Mouse (Mus musculus): Measurements from ENCODE around the gene Gm21962. TPM values are rescaled to one million over a fixed set of nuclear protein-coding genes. Genes with fewer than 3 reads are reported as not detected.
"Not testable (repeated sequence)": the region's sequence is repeated elsewhere in the genome, so short reads cannot be mapped to it uniquely, and the experiment has no call there.

Gm21962 gene
- polyA plus RNA-seq (2017; shearing (Covaris generic)) = not detected

DNA sequence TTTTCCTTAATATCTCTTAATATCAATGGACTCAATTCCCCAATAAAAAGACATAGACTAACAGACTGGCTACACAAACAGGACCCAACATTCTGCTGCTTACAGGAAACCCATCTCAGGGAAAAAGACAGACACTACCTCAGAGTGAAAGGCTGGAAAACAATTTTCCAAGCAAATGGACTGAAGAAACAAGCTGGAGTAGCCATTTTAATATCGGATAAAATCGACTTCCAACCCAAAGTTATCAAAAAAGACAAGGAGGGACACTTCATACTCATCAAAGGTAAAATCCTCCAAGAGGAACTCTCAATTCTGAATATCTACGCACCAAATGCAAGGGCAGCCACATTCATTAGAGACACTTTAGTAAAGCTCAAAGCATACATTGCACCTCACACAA lies at the start of gene Gm21962:
Gene Gm21962 (plus strand): TSS at position 301 of the 400 bp plus-strand sequence.
- not testable (repeated sequence) for ATAC-seq

DNA sequence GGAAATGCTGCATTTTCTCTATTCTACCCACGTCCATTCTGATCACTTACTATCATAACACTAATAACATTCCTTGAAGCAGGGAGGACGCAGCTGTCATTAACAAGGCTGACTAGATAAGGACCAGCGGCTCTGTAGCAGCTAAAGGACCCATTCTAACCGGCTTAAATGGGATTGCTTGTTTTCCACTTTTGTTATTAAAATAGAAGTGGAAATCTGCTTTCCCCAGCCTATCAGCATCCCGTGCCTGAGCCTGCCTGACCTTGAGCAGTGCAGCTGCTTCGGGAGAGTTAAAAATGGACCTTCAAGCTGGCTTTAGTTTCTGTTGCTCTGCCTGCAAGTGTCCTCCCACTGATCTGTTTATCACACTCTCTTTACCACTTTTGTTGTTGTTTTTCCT lies 49.2 kb upstream of the Gm21962 start:
- no peak for ATAC-seq

DNA sequence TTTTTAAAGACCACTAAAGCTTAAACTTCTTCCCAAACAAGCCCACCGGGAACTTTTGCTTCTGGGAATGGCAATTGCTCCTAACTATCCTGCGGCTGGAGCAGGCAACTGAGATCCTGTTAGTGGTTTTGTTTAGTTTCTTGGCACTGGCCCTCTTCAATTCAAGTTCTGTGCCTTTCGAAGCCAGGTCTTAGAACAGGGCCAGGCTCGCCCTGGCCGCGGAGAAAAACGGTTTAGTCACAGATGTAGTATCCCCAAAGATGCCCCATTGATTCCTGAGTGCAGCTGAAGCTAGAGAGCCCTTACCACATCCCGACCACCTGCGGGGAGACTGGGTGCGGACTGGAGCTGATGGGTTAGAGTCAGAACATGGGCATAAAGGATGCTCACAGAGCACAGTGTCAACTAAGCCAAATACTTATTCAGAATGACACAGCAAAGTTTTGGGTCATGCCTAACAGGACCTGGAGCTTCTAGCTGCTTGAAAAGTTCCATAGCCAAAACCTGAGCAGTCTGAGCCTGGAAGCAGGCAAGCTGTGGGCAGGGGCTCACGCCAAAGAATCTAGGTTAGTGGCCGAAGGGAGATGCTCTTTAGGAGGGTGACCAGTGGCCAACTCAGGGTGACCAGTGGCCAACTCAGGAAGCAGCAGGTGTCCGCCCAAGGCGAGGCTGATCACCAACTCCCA lies 48.3 kb upstream of the Gm21962 start:
- no peak for ATAC-seq

DNA sequence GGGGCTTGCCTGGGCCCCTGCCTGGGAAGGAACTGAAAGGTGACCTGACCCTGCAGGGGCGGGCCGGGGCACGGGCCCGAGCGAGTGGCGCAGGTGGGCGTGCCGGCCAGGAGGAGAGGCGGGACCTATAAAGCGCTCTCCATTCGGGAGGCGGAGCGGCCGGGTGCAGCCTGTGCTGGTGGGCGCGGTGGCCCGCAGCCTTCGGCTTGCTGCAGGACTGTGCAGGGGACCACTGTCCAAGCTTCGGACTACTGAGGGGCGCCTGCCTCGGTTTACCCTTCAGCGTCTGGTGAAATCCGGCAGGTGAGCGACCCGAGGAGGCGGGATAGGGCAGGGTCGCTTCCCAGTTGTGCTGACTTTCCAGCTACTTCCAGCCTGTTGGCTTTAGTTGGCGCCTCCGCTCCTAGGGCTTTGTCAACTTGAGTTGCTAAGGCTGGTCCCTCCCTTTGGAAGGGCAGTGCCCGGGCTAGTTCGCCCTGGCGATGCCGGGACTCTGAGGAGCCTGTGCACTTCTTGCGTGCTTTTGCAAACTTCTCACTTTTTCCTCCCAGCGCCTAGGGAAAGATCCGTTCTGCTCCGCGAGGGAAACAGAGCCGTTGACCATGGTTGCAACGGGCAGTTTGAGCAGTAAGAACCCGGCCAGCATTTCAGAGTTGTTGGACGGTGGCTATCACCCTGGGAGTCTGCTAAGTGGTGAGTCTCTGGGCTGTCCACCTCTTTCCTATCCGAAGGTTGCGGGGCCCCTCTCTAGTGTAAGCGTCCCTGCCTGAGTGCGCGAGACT lies 47.6 kb upstream of the Gm21962 start:
- no peak for ATAC-seq

DNA sequence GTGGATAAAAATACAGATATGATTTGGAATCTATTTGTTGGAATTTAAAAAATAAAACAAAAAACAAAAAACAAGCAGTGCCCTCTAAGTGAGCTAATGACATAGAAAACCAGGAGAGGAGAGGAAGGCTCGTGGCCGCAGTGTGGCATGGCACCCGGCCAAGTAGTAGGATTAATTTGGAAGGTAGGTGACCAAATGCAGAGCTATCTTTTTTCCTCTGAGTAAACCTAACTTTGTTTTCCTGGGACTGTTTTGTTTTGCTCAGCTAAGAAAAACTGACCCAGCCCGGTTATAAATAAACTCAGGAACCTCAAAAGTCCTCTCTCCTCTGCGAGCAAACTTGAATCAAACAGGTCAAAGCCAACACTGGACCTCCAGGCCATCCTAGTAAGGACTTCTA lies 46.3 kb upstream of the Gm21962 start:
- ATAC-seq = no peak

- no peak for ATAC-seq
Measured at GRCm38 (mm10) chr3:137633726-137634125, 37.6 kb upstream of the Gm21962 start.

- ATAC-seq = no peak
Measured at GRCm38 (mm10) chr3:137636571-137636970, 34.8 kb upstream of the Gm21962 start.

GRCm38 (mm10) chr3:137641238-137641637 lies 30.1 kb upstream of the Gm21962 start:
- no peak for ATAC-seq

DNA sequence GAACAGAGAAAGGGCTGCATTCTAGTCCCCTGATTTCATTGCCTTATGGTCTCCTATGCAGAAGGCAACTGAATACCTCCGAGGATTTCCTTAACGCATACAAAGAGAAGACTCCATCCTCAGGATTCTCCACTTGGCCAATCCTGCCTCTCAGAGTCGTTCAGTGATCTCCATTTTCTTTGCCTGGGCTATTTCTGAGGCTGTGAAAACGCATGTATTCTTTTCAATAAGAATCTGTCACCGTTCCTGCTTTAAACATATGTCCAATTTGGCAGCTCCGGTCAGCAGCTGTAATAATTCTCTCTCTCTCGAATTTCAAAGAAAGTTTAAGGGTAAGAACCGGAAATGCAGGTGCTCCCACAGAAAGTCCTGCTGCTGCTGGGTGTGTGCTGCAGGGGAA lies 29.2 kb upstream of the Gm21962 start:
- ATAC-seq = no peak

DNA sequence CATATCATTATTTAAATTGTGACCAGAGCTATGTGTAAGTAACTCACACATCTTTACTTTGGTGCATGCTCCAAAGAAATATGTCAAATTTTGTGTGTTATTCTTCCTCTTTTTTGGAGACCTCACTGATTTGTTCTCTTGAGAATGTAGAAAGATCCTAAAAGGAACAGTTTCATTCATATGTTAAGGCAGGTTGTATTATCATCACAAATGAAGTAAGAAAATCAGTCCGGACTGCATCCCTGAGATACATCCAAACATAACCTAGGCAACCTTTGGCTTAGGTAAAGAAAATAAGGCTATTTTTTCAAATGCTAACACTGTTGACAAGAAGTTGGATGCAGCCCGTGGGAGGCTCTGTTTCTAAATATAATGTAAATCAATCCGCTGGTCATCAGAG lies 28.8 kb upstream of the Gm21962 start:
- ATAC-seq = no peak

DNA sequence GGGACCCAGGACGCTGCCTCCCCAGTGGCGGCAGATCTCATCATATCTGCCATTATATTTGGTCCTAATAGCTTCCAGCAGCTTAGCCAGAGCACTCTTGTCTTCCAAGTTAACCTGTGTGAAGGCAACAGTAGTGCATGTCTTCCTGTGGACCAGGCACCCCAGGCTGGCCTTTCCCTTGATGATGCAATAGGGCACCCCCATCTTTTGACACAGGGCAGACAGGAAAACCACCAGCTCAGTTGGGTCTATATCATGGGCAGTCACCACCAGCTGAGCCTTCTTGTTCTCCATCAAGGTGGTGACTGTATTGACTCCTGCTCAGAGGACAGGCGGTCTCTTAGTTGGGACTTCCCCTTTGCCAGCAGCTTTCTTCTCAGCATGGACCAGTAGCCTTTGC lies 27.2 kb upstream of the Gm21962 start:
- ATAC-seq = no peak

GRCm38 (mm10) chr3:137644947-137645346 lies 26.4 kb upstream of the Gm21962 start:
- no peak for ATAC-seq

GRCm38 (mm10) chr3:137647427-137648100 lies 23.8 kb upstream of the Gm21962 start:
- ATAC-seq = no peak

DNA sequence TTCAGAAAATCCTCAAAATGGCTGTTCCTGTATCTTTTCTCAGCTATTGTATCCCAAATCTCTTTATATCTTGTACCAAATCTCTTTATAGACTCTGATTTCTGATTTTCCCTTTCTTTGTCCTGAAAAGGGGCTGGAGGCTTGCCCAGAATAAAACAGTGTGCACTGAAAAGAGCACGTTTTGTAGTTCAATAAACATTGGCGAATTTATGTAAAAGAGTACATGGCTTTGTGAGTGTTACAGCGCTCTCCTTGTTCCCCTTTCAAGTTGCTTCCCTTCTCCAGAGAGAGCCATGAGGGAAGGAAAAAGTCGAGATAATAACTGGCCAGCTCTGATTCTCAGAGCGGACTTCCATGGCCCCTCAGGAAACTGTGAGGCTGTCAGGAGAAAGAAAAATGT lies 22.2 kb upstream of the Gm21962 start:
- ATAC-seq = no peak

GRCm38 (mm10) chr3:137652853-137653252 lies 18.5 kb upstream of the Gm21962 start:
- ATAC-seq = no peak

- no peak for ATAC-seq
Measured at GRCm38 (mm10) chr3:137680923-137681322, 9.6 kb downstream of the Gm21962 start.

GRCm38 (mm10) chr3:137682911-137683806 lies 11.8 kb downstream of the Gm21962 start:
- no peak for ATAC-seq

- ATAC-seq = no peak
Measured at GRCm38 (mm10) chr3:137683807-137684403, 12.6 kb downstream of the Gm21962 start.

- ATAC-seq = no peak
Measured at GRCm38 (mm10) chr3:137686932-137687331, 15.6 kb downstream of the Gm21962 start.

- no peak for ATAC-seq
Measured at GRCm38 (mm10) chr3:137691503-137691902, 20.2 kb downstream of the Gm21962 start.

DNA sequence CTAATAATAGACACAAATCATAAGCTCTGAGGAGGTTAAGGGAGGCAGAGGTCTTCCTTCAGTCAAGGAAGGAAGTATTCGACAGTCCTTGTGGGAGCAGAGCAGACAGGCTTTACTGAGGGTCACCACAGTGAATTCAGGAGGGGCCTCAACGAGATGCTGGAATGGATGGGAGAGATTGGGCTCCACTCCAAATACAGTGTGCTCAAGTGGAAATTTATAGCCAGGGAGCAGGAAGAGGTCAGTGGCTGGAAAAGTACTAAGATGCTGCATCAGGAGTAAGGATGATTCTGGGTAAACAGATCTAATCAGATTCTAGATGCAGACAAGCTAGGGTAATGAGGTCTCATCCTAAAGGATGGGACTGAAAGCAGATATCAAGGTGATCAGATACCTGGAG lies 44.6 kb downstream of the Gm21962 start:
- ATAC-seq = no peak

DNA sequence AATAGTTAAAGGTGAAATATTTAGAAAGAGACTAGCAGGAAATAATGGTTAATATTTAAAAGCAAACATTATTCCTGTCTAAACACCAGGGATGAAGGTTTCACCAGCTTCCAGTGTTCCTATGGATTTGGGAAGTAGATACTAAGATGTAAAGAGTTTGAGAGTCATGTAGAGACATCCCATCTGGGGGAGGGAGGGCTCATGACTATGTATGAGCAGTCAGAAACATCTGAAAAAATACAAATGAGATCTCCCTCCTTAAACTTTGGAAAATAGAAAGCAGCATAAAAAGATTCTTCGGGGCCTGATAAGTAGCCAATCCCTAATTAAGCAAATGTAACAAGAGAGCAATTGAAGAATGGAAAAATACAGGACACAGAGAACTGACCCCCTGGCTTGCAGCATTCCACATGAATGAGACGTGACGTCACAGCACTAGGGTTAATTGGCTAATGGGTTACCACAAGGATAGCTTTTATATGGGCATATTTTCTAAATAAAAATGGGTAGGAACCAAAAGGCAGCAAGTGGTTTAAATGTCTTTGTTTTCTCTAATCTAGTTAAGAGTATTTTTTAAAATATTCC lies 45.3 kb downstream of the Gm21962 start:
- no peak for ATAC-seq
